Mouse (Mus musculus): ENCODE results near the gene B4galnt1.

The B4galnt1 gene

DNA sequence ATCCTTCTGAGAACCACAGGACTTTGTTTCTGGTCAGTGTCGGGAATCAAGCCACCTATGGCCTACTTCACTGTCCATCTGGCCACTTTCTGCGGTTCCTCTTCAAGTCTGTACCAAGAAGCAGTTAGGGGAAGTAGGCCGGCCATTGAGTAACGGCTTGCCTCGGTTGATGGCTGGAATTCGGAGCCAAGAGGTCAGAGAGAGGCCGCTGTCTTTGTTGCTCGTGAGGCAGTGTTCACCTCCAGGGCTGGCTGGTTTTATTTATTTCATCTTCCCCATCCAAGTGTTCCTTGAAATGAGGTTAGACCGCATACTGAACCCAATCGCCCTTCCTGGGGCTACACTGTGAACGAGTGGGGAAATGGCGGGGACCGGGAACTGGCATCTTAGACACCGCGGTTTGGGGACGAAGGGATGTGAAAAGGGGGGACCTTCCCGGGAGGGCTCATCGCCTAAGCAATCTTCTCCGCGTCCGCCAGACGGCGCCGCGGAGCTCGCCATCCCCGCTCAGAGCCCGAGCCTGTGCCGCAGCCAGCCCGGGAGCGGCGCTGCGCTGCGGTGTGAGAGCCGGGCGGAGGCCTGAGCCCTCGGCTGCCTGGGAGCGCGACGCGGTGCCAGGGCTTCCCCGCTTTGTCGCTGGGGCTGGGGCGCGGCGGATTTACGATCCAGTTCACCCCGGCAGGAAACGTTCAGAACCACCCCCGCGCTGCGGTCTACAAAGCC is at the start of gene B4galnt1:
B4galnt1 (plus strand) TSS at position 595 of the 723 bp plus-strand sequence.
- DNase-seq, result peak in 1 of 2 experiments; percentile 65

- no peak for DNase-seq
These were observed 46.6 kb upstream of the B4galnt1 start for GRCm38 (mm10) chr10:127118470-127118869.

DNA sequence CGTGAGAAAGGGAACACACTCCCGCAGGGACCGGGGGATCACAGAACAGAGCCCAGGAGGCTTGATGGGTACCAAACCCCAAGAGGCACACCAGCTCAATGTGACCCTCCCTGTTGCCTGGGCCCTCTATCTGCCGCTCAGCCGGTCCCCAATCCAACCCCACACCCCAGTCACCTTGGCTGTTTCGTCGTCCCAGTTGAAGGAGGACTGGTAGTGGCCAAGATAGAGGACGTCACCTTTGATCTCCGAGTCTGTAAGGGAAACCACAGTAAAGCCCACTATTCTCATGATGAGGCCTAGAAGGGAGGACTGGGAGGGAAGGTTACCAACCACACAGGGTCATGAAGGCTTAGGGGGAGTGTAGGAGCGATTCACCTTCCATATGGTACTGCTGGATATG is 45.8 kb upstream of the B4galnt1 start:
- DNase-seq, result no peak

DNA sequence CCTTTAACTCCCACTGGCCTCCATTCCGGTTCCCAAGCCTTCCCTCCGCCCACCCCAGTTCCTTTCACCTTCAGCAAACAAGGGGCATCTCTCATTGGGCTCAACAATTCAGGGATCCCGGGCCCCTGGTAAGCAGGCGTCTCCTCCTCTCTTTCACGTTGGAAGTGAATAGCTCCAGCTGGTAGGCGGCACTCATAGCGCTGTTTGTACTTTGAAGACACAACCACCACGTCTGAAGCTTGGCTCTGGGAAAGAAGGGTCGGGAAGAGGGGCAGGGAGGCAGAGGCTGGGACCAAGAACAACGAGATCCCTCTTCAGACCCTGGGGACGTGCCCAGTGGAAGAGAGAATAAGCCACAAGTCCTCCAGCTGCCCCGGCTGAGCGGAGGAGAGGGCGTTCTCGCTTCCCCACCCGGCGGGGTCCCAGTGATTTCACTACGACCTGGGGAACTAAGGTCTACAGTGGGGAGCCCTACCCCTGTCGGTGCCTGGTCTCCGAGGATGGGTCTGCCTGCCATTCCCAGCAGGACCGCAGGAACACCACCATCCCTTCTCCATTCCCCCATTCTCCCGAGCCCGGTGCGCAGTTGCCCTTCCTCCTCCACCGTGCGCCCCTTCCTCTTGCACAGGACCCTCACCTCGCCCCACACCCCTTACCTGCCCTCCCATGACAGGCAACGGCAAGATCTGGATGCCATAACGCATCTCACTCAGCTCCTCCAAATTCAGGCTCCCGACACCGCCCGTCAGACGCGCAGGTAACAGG is 44.5 kb upstream of the B4galnt1 start:
- no peak for DNase-seq

- peak; percentile 98 to 99 for DNase-seq
These were observed 44.0 kb upstream of the B4galnt1 start, which contains the start of gene Os9 for GRCm38 (mm10) chr10:127121066-127121477. Gene Os9 (minus strand): TSS chr10:127121131.

DNA sequence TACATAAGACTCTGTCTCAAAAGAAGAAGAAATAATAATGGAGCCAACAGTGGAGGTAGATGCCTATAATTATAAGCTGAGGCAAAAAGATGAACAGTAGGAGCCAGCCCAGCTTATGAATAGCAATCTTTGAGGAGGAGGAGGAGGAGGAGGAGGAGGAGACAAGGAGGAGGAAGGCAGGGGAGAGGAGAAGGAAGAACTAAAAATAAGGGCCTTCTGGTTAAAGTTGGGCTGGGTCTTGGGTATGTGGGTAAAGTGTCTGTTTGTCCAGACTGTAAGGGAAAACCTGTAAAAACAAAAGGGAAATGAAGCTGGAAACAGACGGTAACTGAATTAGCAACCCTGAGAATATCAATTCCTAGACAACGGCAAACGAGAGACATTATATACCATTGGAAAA is 43.0 kb upstream of the B4galnt1 start:
- no peak for DNase-seq

- no peak for DNase-seq
These were observed 42.1 kb upstream of the B4galnt1 start for GRCm38 (mm10) chr10:127122784-127123435.

DNA sequence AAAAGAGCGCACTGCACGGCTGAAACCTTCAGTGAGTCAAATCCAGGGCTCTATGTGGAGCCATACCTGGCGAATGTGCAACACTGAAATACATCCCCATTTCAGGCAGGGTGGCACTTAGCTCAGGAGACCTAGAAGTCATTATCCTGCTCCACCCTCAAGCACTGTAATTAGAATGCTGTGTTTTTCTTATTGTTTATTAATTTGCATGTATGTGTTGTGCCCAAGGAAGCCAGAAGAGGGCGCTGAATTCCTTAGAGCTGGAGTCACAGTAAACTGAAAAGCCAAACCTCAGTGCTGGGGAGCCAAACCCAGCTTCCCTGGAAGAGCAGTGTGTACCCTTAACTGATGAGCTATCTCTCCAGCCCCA is 41.6 kb upstream of the B4galnt1 start:
- peak; percentile 59 to 81 for DNase-seq

DNA sequence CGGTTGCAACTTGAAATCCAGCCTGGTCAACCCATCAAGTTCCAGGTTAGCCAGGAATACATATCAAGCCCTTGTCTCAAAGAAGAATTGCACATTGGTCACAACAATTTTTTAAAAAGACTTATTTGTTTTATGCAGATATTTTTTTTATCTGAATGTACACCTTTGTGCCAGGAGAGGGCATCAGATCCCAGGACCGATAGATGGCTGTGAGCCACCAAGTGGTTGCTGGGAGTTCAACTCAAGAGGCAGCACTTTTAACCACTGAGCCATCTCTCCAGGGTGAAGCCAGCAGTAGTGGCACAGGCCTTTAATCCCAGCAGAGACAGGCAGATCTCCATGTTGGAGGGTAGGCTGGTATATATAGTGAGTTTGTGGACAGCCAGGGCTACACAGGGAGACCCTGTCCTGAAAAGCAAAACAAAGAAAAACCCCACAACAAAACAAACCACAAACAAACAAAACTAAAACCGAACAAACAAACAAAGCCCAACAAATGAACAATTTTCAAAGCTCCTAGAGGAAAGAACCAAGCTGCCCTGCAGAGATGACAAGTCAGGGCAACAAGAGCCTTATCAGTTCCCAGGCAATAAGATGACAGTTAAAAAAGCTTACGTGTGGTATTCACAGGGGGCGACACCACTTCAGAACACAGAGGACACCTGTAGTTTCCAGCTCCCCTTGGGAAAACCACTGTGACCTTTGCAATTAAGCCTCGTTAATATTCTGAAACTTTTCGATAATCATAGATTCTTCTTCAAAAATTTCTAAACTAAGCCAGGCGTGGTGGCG is 39.6 kb upstream of the B4galnt1 start:
- peak; percentile 45 to 60 for DNase-seq

- no peak for DNase-seq
These were observed 38.4 kb upstream of the B4galnt1 start for GRCm38 (mm10) chr10:127126579-127126978.

DNA sequence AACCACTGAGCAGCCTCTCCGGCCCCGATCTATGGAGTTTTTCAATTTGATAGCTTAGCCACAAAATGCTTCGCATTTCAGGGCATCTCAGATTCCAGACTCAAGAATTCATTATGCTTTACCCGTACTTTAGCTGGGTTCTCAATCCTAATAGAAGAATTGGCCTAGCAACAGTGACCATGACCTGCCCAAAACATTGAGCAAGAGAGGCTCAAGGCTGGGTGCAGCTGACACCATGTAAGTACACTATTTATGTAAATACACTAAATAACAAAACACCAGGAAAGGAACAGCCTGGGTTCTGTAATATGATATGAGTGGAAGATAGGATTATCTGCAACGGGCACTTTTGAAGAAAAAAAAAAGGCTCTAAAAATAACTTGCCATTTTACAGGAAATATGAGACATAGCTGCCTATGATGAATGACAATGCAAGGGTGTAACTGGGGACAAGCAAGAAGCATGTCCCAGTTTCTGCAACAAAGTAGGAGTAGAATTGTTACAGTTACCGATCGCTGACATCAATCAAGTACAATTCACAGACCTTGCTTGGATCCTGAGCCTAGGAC is 37.2 kb upstream of the B4galnt1 start:
- no peak for DNase-seq

DNA sequence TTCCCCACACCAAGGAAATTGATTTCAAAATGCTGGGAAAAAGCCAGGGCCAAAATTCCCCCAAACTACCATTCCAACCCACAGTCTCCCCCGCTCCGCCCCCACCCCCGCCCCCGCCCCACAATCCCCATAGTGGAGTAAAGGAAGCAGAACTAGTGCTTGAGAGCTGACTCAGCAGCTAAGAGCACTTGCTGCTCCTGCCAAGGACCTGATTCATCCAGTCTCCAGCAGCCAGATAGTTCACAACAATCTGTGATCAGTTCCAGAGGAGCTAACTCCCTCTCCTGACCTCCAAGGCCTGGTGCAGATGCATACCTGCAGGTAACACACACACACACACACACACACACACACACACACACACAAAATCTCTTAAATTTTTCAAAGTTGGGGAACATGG is 35.6 kb upstream of the B4galnt1 start:
- DNase-seq, result no peak

DNA sequence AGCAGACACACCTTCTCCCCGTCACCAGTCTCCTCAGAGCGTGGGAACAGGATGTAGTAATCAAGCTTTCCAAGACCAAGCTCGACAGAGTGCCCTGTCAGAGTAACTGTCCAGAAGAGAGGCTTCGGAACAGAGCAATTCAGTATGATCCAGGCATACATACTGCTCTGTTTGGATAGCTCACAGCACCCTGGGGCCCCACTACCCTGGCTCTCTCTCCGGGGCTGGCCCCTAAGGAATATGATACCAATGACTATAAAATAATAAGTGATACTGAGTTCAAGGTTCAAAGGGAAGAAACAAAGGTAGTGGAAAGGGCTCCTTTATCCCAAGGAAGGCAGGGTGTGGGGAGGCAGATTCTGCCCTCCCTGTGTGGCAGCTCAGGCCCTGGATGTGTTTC is 32.6 kb upstream of the B4galnt1 start:
- DNase-seq, result no peak

- DNase-seq, result peak in 1 of 2 experiments; percentile 50
These were observed 30.5 kb upstream of the B4galnt1 start for GRCm38 (mm10) chr10:127134394-127135035.

GRCm38 (mm10) chr10:127135118-127135836 is 29.7 kb upstream of the B4galnt1 start:
- DNase-seq, result no peak

DNA sequence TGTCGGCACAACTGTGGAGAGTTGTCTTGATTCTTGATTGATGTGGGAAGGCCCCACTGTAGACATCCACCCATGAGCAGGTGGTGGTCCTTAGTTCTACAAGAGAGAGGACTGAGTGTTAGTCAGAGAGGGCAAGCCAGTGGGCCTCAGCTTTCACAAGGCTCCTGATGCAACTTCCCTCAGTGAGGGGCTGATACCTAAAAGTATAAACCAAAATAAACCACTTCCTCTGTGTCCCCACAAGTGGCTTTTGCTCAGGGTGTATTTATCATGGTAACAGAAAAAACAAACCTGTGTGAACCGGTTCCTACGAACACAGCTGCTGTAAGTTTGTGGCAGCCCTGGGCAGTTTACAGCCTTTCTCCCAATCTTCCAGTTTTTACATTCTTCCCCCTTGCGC is 28.5 kb upstream of the B4galnt1 start:
- no peak for DNase-seq

GRCm38 (mm10) chr10:127137896-127138295 is 27.1 kb upstream of the B4galnt1 start:
- DNase-seq, result no peak

DNA sequence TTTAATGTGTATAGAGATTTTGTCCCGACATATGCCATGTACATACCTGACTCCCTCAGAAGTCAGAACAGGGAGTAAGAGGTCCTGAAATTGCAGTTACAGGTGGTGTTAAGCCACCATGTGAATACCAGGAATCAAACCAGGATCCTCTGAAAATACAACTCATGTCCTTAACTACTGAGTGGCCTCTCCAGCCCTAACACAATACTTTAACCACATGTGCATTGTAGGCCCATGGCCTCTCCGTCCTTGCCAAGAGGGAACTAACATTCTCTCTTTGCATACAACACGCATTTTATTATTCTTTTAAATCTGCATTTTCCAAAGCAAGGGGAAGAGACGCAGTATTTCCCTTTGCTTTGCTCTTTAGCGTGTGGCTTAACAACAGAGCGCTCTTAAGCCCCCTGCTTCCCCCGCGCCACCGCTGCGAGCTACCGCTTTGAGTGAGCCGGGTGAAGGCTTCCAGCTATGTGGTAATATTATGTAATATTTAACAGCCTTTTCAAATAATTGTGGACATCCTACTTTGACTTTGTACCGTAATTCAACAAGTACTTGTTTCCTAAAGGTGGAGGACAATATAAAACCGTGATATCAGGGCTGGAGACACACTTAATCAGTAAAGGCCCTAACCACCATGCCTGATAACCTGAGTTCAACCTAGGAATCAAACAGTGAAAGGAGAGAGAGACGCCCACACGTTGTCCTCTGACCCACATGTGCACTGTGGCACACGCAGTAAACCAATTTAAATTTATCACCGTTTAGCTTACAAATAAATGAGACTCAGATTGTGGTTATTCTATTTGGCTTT is 26.5 kb upstream of the B4galnt1 start:
- DNase-seq, result peak in 1 of 2 experiments; percentile 15

GRCm38 (mm10) chr10:127140971-127141370 is 24.1 kb upstream of the B4galnt1 start:
- DNase-seq, result no peak

DNA sequence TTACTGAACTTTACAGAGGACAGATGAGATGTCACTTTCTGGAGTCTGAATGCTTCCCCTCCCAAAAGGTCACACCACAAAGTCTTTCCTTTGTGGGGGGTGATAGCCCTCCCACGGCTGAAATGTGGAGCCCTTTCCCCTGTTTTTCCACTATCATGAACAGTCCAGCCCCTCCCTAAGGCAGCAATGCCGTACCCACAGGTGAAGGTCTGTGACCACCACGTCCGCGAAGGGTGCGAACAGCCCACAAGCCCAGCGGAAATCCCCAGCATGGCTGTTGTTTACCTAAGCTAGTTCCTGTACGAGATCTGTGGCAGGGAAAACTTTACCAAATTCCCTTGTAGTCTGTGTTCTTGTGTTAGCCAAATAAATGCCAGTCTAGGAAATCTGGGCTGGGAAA is 23.5 kb upstream of the B4galnt1 start:
- no peak for DNase-seq
